In genomic region chr1:164896211-164897145, GRCm38 (mm10) we compare ENCODE assay signal across 9 mouse cellular contexts. TPM values are rescaled to one million over a fixed set of nuclear protein-coding genes. Genes with fewer than 3 reads are reported as not detected.
DNase-seq lines count a peak whose midpoint lies in the region; ATAC-seq lines count a peak whose summit lies in the region.
"Had no signal": no experiment of that assay in that cellular context is flagged by ENCODE, and none has a peak within 500 bp of the region (broad histone marks: within the 10 kb centered on the region; RNA-seq: fewer than 3 reads in every experiment).

No protein-coding gene starts in this region.

- intact Hi-C loops in gastrocnemius, postnatal 36 days (cut with DNase I) = loop anchor here (5.0 kb wide), 1 partner anchor 34 kb away; no protein-coding TSS in a partner anchor

- no peaks in the 10 kb centered on the region for H3K27me3 ChIP-seq in lung, embryonic 15.5 days
- no peaks in the 10 kb centered on the region for H3K27me3 ChIP-seq in intestine, embryonic 16.5 days (replicated peaks; ENCODE audit: control insufficient read depth, insufficient read depth, low read length)
- H3K27me3 ChIP-seq in midbrain, embryonic 12.5 days = 0 out of 2 replicates have a peak, but pooled peaks cover 4% of the 10 kb centered on the region

- no peak overlapping the region for H3K9ac ChIP-seq in lung, embryonic 15.5 days
- H3K9ac ChIP-seq in intestine, embryonic 16.5 days (ENCODE audit: low read depth, low read length) = no peak overlapping the region
- no peak overlapping the region for H3K9ac ChIP-seq in midbrain, embryonic 12.5 days (replicated peaks)

- no peaks in the 10 kb centered on the region for H3K36me3 ChIP-seq in lung, embryonic 15.5 days
- no peaks in the 10 kb centered on the region for H3K36me3 ChIP-seq in intestine, embryonic 16.5 days (ENCODE audit: control insufficient read depth, insufficient read depth, low read length)
- H3K36me3 ChIP-seq in midbrain, embryonic 12.5 days = no peaks in the 10 kb centered on the region

- H3K9me3 ChIP-seq in lung, embryonic 15.5 days = no peaks in the 10 kb centered on the region
- no peaks in the 10 kb centered on the region for H3K9me3 ChIP-seq in intestine, embryonic 16.5 days (ENCODE audit: control insufficient read depth, low read length)
- H3K9me3 ChIP-seq in midbrain, embryonic 12.5 days = no peaks in the 10 kb centered on the region

- H3K4me1 ChIP-seq in lung, embryonic 15.5 days = peaks cover 10% of the 10 kb centered on the region; the same call in 1 of the 2 replicates
- peaks cover 21% of the 10 kb centered on the region for H3K4me1 ChIP-seq in intestine, embryonic 16.5 days (ENCODE audit: control insufficient read depth, insufficient read depth, low read length)
- H3K4me1 ChIP-seq in midbrain, embryonic 12.5 days = peaks cover 15% of the 10 kb centered on the region

- no peak for DNase-seq in lung, adult 18-20 months
- DNase-seq in gastrocnemius, postnatal 36 days = peak; percentile 29 to 38
- DNase-seq in layer of hippocampus, postnatal 36 days = no peak
- DNase-seq in layer of hippocampus, postnatal 14 days (ENCODE audit: low spot score in 2 of 2) = no peak
- DNase-seq in spleen, adult 18-20 months = no peak

- H3K4me3 ChIP-seq in lung, embryonic 15.5 days = no peak overlapping the region
- H3K4me3 ChIP-seq in intestine, embryonic 16.5 days (ENCODE audit: low read length) = no peak overlapping the region
- no peak overlapping the region for H3K4me3 ChIP-seq in midbrain, embryonic 12.5 days

- no peak overlapping the region; the same call in 1 of the 2 replicates for H3K4me2 ChIP-seq in lung, embryonic 15.5 days
- H3K4me2 ChIP-seq in intestine, embryonic 16.5 days (ENCODE audit: low read depth, low read length) = peak overlapping the region; percentile 34
- no peak overlapping the region for H3K4me2 ChIP-seq in midbrain, embryonic 12.5 days (replicated peaks)

- ATAC-seq in lung, embryonic 15.5 days (ENCODE audit: borderline replicate concordance, extremely low read depth, low FRiP score, low TSS enrichment) = peak; percentile 74; the same call in 1 of the 2 replicates
- peak; percentile 32; the same call in 1 of the 2 replicates for ATAC-seq in intestine, embryonic 16.5 days
- no peak for ATAC-seq in midbrain, embryonic 12.5 days (ENCODE audit: low FRiP score, low read depth)

- H3K27ac ChIP-seq in lung, embryonic 15.5 days = no peak overlapping the region
- H3K27ac ChIP-seq in intestine, embryonic 16.5 days (ENCODE audit: low read length) = peak overlapping the region; percentile 60
- peak overlapping the region; percentile 72 for H3K27ac ChIP-seq in midbrain, embryonic 12.5 days (replicated peaks)

- 38% methylated on average over 16 of the region's 16 CpGs for WGBS in lung, embryonic 15.5 days
- 39% methylated on average over 16 of the region's 16 CpGs for WGBS in intestine, embryonic 16.5 days
- 64% methylated on average over 16 of the region's 16 CpGs for WGBS in midbrain, embryonic 12.5 days

RNA-seq across cellular contexts. Expression of gene Xcl1, which starts 38.8 kb away (rescaled TPM):
- polyA plus RNA-seq in lung, embryonic 15.5 days (2015; fragmentation: Nextera tagmentation; extraction: Ambion mirVana) = 0.52 TPM in 1 of 2 replicates, not detected in the other
- total RNA-seq in gastrocnemius, postnatal 36 days (2021) = not detected
- 0.46 and 1.1 TPM in 2 replicates for polyA plus RNA-seq in intestine, embryonic 16.5 days (2015; fragmentation: Nextera tagmentation; extraction: Ambion mirVana)
- not detected in 2 replicates for polyA plus RNA-seq in midbrain, embryonic 12.5 days (2016; fragmentation: Nextera tagmentation; extraction: Ambion mirVana)
- not detected for total RNA-seq in layer of hippocampus, postnatal 36 days (2021)
- total RNA-seq in layer of hippocampus, postnatal 14 days (2021) = not detected
- polyA plus RNA-seq: stomach, embryonic 14.5 days had no signal

Comparison
In these comparisons a context has a peak if more than half of its experiments do, and no peak if none do; other contexts are left out.
1. DNase-seq: peak in gastrocnemius, postnatal 36 days (2 of 2); none in lung, adult 18-20 months (0 of 2), layer of hippocampus, postnatal 36 days (0 of 2), layer of hippocampus, postnatal 14 days (0 of 2) and spleen, adult 18-20 months (0 of 2).